Mouse (Mus musculus) regulatory T cell (primary cell): Measurements from ENCODE around the gene Tmem220.

Experiments used
- in situ Hi-C: fragments of 300-600 bp; cut with MboI, MseI; formaldehyde crosslinking; loops from one replicate; pipeline ENCODE4 v1.15.1; 2025; ENCODE audit warnings: high pct_unique_total_duplicates

The Tmem220 gene

GRCm38 (mm10) chr11:67024867-67025477 is at the start of gene Tmem220:
Gene Tmem220 (plus strand): TSS chr11:67025154.
- in situ Hi-C loops = loop anchor here (5.0 to 25.0 kb wide), 2 partner anchors 57 to 1213 kb away; partner anchors contain the start of gene Zkscan6

- in situ Hi-C loops = no loop called here
These were observed 49.2 kb upstream of the Tmem220 start for GRCm38 (mm10) chr11:66975606-66976330.

GRCm38 (mm10) chr11:66981336-66982115 is 43.4 kb upstream of the Tmem220 start:
- in situ Hi-C loops = loop anchor here (5.0 kb wide), 1 partner anchor 74 kb away; no protein-coding TSS in a partner anchor

- in situ Hi-C loops = loop anchor here (5.0 kb wide), 1 partner anchor 75 kb away; no protein-coding TSS in a partner anchor
These were observed 42.2 kb upstream of the Tmem220 start for GRCm38 (mm10) chr11:66982794-66983193.

- in situ Hi-C loops = loop anchor here (5.0 kb wide), 1 partner anchor 76 kb away; no protein-coding TSS in a partner anchor
These were observed 41.4 kb upstream of the Tmem220 start for GRCm38 (mm10) chr11:66983422-66984164.

- in situ Hi-C loops = loop anchor here (5.0 kb wide), 1 partner anchor 77 kb away; no protein-coding TSS in a partner anchor
These were observed 40.5 kb upstream of the Tmem220 start for GRCm38 (mm10) chr11:66984165-66985135.

GRCm38 (mm10) chr11:66985136-66985702 is 39.7 kb upstream of the Tmem220 start:
- in situ Hi-C loops = no loop called here

- in situ Hi-C loops = no loop called here
These were observed 32.8 kb upstream of the Tmem220 start for GRCm38 (mm10) chr11:66992150-66992549.

- in situ Hi-C loops = no loop called here
These were observed 31.3 kb upstream of the Tmem220 start for GRCm38 (mm10) chr11:66993674-66994073.

- in situ Hi-C loops = loop anchor here (5.0 kb wide), 1 partner anchor 74 kb away; no protein-coding TSS in a partner anchor
These were observed 28.5 kb upstream of the Tmem220 start for GRCm38 (mm10) chr11:66996446-66996845.

- in situ Hi-C loops = loop anchor here (5.0 kb wide), 1 partner anchor 76 kb away; no protein-coding TSS in a partner anchor
These were observed 26.2 kb upstream of the Tmem220 start for GRCm38 (mm10) chr11:66998467-66999403.

- in situ Hi-C loops = no loop called here
These were observed 24.3 kb upstream of the Tmem220 start for GRCm38 (mm10) chr11:67000671-67001070.

GRCm38 (mm10) chr11:67001717-67002116 is 23.2 kb upstream of the Tmem220 start:
- in situ Hi-C loops = no loop called here

- in situ Hi-C loops = no loop called here
These were observed 22.0 kb upstream of the Tmem220 start for GRCm38 (mm10) chr11:67002911-67003310.

- in situ Hi-C loops = no loop called here
These were observed 17.0 kb upstream of the Tmem220 start for GRCm38 (mm10) chr11:67007961-67008360.

- in situ Hi-C loops = no loop called here
These were observed 16.4 kb upstream of the Tmem220 start for GRCm38 (mm10) chr11:67008528-67008927.

GRCm38 (mm10) chr11:67010430-67010829 is 14.5 kb upstream of the Tmem220 start:
- in situ Hi-C loops = loop anchor here (10.0 kb wide), 1 partner anchor 106 kb away; no protein-coding TSS in a partner anchor

- in situ Hi-C loops = loop anchor here (10.0 kb wide), 1 partner anchor 107 kb away; no protein-coding TSS in a partner anchor
These were observed 13.3 kb upstream of the Tmem220 start for GRCm38 (mm10) chr11:67011635-67012034.
